Mouse (Mus musculus) midbrain, embryonic 14.5 days (tissue): ENCODE data around the gene Hddc3. TPM values are rescaled to one million over a fixed set of nuclear protein-coding genes. Genes with fewer than 3 reads are reported as not detected.
A peak's percentile ranks its signal among the peaks of the same experiment; 100 is the strongest.

ENCODE experiments used
- ATAC-seq: fragments of 200-750 bp; cut with Nextera tagmentation; 2 replicates; pipeline ENCODE4 v1.8.0; 2017; ENCODE audit warnings: moderate number of reproducible peaks, moderate library complexity; ENCODE audit not compliant: low FRiP score, low TSS enrichment
- DNase-seq: peaks from one replicate; pipeline ENCODE4 v3.0.0-alpha.2; 2015
- H3K27ac ChIP-seq: fragments of 300-500 bp; sonication (generic); replicated peaks from 2 replicates; pipeline ENCODE4 v1.5.1; 2014; ENCODE audit warnings: mild to moderate bottlenecking, low read depth, low read length, moderate library complexity
- H3K27me3 ChIP-seq: fragments of 300-500 bp; sonication (generic); 2 replicates; pipeline ENCODE4 v1.6.1; 2014; ENCODE audit warnings: low read length, control low read depth, mixed read lengths; ENCODE audit not compliant: control insufficient read depth, insufficient read depth
- H3K36me3 ChIP-seq: fragments of 300-500 bp; sonication (generic); 2 replicates; pipeline ENCODE4 v1.6.1; 2014; ENCODE audit warnings: low read length, control low read depth; ENCODE audit not compliant: control insufficient read depth, insufficient read depth
- H3K4me1 ChIP-seq: fragments of 300-500 bp; sonication (generic); 2 replicates; pipeline ENCODE4 v1.6.1; 2014; ENCODE audit warnings: mild to moderate bottlenecking, antibody characterized with exemption, low read length, control low read depth; ENCODE audit not compliant: control insufficient read depth, insufficient read depth
- H3K4me2 ChIP-seq: fragments of 300-500 bp; sonication (generic); 2 replicates; pipeline ENCODE4 v1.6.1; 2014; ENCODE audit warnings: mild to moderate bottlenecking, low read length, moderate library complexity
- H3K4me3 ChIP-seq: fragments of 300-500 bp; sonication (generic); replicated peaks from 2 replicates; pipeline ENCODE4 v1.5.1; 2014; ENCODE audit warnings: low read depth, low read length
- H3K9ac ChIP-seq: fragments of 300-500 bp; sonication (generic); replicated peaks from 2 replicates; pipeline ENCODE4 v1.6.1; 2014; ENCODE audit warnings: mild to moderate bottlenecking, low read length, moderate library complexity
- H3K9me3 ChIP-seq: fragments of 300-500 bp; sonication (generic); 2 replicates; pipeline ENCODE4 v1.6.1; 2016; ENCODE audit warnings: low read length, control low read depth, mixed read lengths; ENCODE audit not compliant: control insufficient read depth
- WGBS: fragments of 180-500 bp; shearing (Covaris S2); extraction: QIAGEN DNeasy Blood & Tissue Kit; methylation state at CpG from one replicate; pipeline ENCODE4 v1.1.7; 2014; 5-methylcytosine and 5-hydroxymethylcytosine counted together
- polyA plus RNA-seq: library from polyadenylated mRNA; unstranded; fragments of >200 nt; fragmentation: Nextera tagmentation; extraction: Ambion mirVana; gene quantifications from 2 replicates; pipeline ENCODE4 v1.2.1, GENCODE M21; 2014

The Hddc3 gene
- polyA plus RNA-seq, 1 experiment from 2014 or later, result 28.7 TPM

DNA sequence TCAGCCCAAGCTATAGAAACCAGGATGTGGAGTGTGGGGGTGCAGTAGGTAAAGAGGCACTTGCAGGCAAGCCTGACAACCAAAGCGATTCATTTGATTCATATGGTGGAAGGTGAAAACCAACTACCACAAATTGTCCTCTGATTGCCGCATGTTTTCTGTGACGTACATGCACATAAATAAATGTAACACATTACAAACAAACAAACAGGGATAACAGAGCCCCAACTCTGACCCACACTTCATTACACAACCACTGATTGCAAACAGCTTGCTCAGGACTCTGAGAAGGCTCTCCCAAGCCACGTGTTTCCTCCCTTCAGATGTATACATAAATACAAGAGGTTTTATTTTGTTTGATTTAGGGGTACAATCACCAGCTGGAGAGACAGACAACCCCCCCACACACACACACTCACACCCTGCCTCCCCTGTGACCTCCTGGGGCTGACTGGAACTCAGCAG lies 27.1 kb downstream of the Hddc3 start:
- Histone ChIP-seq H3K4me2 (peak overlapping the region; percentile 75), H3K4me3 (peak overlapping the region; percentile 76), H3K4me1 (peaks cover 14% of the 10 kb centered on the region), H3K9me3 (no peaks in the 10 kb centered on the region), H3K9ac (peak overlapping the region; percentile 86), H3K36me3 (peaks cover 31% of the 10 kb centered on the region), H3K27ac (no peak overlapping the region), H3K27me3 (no peaks in the 10 kb centered on the region)
- WGBS, result 59% methylated on average over 4 of the region's 4 CpGs
- ATAC-seq (no peak), DNase-seq (peak; percentile 23)

DNA sequence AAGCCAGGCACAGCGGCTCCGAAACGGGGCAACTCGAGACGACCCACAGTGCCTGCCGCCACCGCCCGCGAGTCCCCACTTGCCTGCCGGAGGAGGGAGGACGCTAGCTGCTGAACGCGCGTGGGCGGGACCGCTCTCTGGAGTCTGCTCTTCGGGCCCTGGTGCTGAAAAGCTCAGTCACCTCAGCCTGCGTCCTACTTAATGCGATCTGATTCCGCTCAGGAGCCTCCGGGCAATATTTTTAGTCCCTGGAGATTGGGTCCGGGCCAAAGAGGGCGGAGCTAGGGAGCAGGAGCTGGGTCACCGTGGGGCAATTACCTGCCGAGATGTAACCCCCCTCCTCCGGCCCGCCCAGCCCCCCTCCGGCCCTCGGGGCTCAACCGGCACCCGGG lies 27.7 kb downstream of the Hddc3 start:
- Histone ChIP-seq H3K4me2 (peak overlapping the region; percentile 75), H3K27me3 (no peaks in the 10 kb centered on the region), H3K9ac (peak overlapping the region; percentile 86), H3K36me3 (peaks cover 31% of the 10 kb centered on the region), H3K4me1 (peaks cover 14% of the 10 kb centered on the region), H3K4me3 (peak overlapping the region; percentile 76), H3K9me3 (no peaks in the 10 kb centered on the region), H3K27ac (peak overlapping the region; percentile 82)
- WGBS, result under 1% methylated on average over 31 of the region's 31 CpGs
- ATAC-seq (peak; percentile 69), DNase-seq (peak; percentile 81)

DNA sequence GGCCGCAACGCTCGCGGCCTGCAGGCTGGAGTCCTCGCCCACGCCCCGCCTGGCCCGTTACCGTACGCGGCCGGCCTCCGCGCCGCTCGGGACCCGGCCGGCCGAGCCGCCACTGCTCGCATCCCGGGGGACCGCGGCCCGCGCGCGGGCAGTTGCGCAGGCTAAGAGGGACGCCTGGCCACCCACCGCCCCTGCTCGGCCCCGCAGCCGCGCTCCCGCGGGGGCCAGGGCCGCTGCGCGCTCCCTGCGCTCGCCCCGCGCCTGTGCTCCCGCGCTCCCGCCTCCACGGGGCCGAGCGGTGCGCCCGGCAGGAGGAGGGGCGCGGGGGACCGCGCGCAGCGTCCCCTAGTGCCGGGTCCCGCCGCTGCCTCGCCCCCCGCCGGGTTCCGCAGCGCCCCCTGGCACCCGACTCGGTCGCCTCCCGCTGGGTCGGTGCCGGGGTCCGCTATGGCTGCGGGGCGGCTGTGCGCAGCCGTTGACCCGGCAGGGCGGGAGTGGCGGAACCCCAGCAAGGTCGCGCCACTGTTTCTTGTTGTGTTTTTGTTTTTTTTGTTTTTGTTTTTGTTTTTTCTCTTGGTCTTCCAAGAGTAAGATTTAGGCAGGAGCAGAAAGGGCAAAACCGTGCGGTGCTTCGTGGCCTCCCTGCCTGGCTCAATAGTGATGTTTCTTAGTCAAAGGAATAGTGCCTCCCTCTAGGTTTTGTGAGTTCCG lies 28.3 kb downstream of the Hddc3 start, which contains the start of gene Man2a2:
Gene Man2a2, minus strand, starts transcription at position 335 of the 711 bp plus-strand sequence.
- H3K27me3 ChIP-seq, result no peaks in the 10 kb centered on the region
- DNase-seq (peak; percentile 92), ATAC-seq (peak; percentile 71)
- peak within 1 kb of the TSS; percentile 76 for H3K4me3 ChIP-seq
- under 1% methylated on average over 85 of the region's 86 CpGs for WGBS
- H3K9ac ChIP-seq, result peak within 1 kb of the TSS; percentile 86
- H3K4me2 ChIP-seq, result peak within 1 kb of the TSS; percentile 75
- H3K36me3 ChIP-seq, result peaks cover 25% of the 10 kb centered on the region
- peak within 1 kb of the TSS; percentile 82 for H3K27ac ChIP-seq
- no peaks in the 10 kb centered on the region for H3K9me3 ChIP-seq
- H3K4me1 ChIP-seq, result peaks cover 14% of the 10 kb centered on the region

DNA sequence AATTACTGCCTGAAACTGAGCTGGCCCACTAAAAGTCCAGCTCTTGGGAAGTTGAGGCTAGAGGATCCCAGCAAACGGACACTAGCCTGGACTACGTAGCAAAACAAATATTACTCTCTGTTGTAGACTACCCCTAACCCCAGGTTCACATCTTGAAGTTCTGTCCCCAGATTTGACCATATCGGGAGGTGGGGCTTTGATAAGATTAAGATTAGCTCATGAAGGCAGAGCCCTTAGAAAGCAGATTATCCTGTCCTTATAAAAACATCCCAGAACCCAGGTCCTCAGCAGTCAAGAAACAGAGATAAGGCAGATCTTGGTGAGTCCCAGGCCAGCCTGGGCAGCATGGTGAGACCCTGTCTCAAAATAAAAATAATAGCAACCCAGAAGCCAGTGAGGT lies 29.3 kb downstream of the Hddc3 start:
- H3K27me3 ChIP-seq, result no peaks in the 10 kb centered on the region
- peaks cover 16% of the 10 kb centered on the region for H3K36me3 ChIP-seq
- no peak overlapping the region for H3K4me2 ChIP-seq
- H3K4me1 ChIP-seq, result peaks cover 14% of the 10 kb centered on the region
- H3K27ac ChIP-seq, result no peak overlapping the region
- WGBS, result 86% methylated on average over 3 of the region's 3 CpGs
- DNase-seq (no peak), ATAC-seq (no peak)
- H3K9me3 ChIP-seq, result no peaks in the 10 kb centered on the region
- H3K4me3 ChIP-seq, result no peak overlapping the region
- no peak overlapping the region for H3K9ac ChIP-seq

DNA sequence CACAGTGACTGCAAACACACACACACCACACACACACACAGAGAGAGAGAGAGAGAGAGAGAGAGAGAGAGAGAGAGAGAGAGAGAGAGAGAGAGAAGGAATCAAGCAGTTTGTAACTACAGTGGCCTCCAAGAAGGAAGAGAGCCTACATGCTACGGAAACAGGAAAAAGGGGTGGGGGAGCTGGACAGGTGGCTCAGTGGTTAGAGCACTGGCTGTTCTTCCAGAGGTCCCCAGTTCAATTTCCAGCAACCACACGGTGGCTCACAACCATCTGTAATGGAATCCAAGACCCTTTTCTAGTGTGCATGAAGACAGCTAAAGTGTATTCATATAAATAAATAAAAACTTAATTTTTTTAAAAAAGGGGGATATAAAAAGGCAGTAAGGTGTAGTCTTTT lies 29.8 kb downstream of the Hddc3 start:
- Histone ChIP-seq H3K4me1 (peaks cover 14% of the 10 kb centered on the region), H3K27ac (no peak overlapping the region), H3K9me3 (no peaks in the 10 kb centered on the region), H3K4me2 (no peak overlapping the region), H3K27me3 (no peaks in the 10 kb centered on the region), H3K9ac (no peak overlapping the region), H3K36me3 (peaks cover 11% of the 10 kb centered on the region), H3K4me3 (no peak overlapping the region)
- DNase-seq (no peak), ATAC-seq (no peak)
- WGBS, result 61% methylated on average over 2 of the region's 2 CpGs

DNA sequence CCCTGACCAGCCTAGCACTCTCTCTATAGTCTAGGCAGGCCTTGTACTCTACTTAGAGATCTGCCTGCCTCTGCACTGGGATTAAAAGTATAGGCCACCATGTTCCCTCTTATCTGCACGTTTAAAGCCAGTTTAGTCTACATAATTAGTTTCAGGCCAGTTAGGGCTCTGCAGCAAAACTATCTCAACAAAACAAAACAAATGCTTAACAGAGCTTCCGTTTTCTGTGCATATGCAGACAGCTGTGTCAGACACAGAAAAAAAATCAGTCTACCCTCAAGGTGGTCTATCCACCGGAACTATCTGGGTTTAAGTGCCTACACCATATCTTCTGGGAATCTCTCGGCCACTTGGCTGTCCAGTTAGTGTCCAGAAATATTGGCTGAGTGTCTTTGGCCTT lies 30.4 kb downstream of the Hddc3 start:
- Histone ChIP-seq H3K27ac (no peak overlapping the region), H3K9ac (no peak overlapping the region), H3K4me3 (no peak overlapping the region), H3K9me3 (no peaks in the 10 kb centered on the region), H3K27me3 (no peaks in the 10 kb centered on the region), H3K36me3 (peaks cover 4% of the 10 kb centered on the region), H3K4me1 (peaks cover 14% of the 10 kb centered on the region), H3K4me2 (no peak overlapping the region)
- DNase-seq (no peak), ATAC-seq (no peak)
- WGBS, result 84% methylated on average over 4 of the region's 4 CpGs

DNA sequence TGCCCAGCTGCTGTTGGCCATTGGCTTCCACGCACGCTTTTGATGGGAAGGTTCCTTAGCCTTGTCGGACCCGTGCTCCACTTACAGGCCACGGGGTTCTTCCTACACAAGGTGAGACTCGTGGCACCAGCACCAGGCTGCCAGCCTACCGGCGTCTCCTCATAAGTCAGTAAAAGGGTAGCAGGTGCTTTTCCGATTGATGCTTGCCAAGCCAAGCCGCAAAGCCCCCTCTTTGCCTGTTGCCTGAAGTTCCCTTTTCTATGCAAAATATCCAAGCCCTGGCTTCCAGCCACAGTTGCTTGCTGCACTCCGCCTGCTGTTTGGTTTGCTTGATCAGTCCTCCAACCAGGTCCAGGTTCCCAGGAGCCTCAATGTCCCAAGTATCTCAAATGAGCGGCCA lies 30.9 kb downstream of the Hddc3 start:
- Histone ChIP-seq H3K4me1 (peaks cover 14% of the 10 kb centered on the region), H3K9me3 (no peaks in the 10 kb centered on the region), H3K4me3 (no peak overlapping the region), H3K27me3 (no peaks in the 10 kb centered on the region), H3K4me2 (no peak overlapping the region), H3K27ac (no peak overlapping the region), H3K9ac (no peak overlapping the region), H3K36me3 (no peaks in the 10 kb centered on the region)
- ATAC-seq (no peak), DNase-seq (peak; percentile 27)
- 80% methylated on average over 12 of the region's 12 CpGs for WGBS

DNA sequence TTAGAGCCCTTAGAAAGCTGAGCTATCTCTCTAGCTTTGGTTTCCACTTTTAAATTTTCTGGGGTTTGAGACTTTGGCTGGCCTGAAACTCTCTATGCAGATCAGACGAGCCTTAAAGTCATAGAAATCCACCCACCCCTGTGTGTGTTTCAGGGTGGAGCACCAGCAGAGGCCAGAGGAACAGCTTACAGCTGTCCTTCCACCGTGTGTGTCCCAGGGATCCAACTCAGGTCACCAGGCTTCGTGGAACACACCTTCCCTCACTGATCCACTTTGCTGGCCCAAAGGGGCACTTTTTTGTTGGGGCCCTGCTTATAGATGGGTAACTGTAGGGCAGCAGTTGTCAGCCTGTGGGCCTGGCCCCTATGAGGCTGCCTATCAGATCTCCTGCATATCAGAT lies 31.4 kb downstream of the Hddc3 start:
- Histone ChIP-seq H3K36me3 (no peaks in the 10 kb centered on the region), H3K4me3 (no peak overlapping the region), H3K27ac (no peak overlapping the region), H3K27me3 (no peaks in the 10 kb centered on the region), H3K4me1 (peaks cover 10% of the 10 kb centered on the region), H3K9me3 (no peaks in the 10 kb centered on the region), H3K4me2 (no peak overlapping the region), H3K9ac (no peak overlapping the region)
- ATAC-seq (no peak), DNase-seq (no peak)
- 73% methylated on average over 3 of the region's 3 CpGs for WGBS

DNA sequence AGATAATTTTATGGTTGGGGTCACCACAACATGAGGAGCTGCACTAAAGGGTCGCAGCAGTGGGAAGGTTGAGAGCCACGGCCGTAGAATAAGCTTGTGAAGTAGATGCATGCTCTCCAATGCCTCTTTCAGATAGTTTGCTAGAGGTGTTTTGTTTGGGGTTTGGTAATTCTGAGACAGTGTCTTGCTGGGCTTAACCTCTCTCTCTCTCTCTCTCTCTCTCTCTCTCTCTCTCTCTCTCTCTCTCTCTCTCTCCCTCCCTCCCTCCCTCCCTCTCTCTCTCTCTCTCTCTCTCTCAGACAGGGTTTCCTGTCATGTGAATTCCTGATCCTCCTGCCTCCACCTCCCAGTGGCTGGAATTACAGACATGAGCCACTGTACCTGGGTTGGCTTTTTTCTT lies 31.8 kb downstream of the Hddc3 start:
- Histone ChIP-seq H3K9me3 (no peaks in the 10 kb centered on the region), H3K36me3 (no peaks in the 10 kb centered on the region), H3K27me3 (no peaks in the 10 kb centered on the region), H3K27ac (no peak overlapping the region), H3K4me3 (no peak overlapping the region), H3K4me1 (peaks cover 5% of the 10 kb centered on the region), H3K9ac (no peak overlapping the region), H3K4me2 (no peak overlapping the region)
- 96% methylated on average over 3 of the region's 3 CpGs for WGBS
- DNase-seq, result no peak
- ATAC-seq, result no peak
